Mouse (Mus musculus): ENCODE measurements at regions not wholly inside any gene's neighbourhood (a gene's known extent, or its start where the extent isn't known, plus 50 kb on each side); places are given as distances from the start of the nearest gene placed in this dataset.

- DNase-seq = no peak
Measured at GRCm38 (mm10) chr15:59836631-59837030, 179.8 kb downstream of the 4933412E24Rik start.

GRCm38 (mm10) chr15:59833232-59833631 is 183.2 kb downstream of the 4933412E24Rik start:
- DNase-seq = no peak

DNA sequence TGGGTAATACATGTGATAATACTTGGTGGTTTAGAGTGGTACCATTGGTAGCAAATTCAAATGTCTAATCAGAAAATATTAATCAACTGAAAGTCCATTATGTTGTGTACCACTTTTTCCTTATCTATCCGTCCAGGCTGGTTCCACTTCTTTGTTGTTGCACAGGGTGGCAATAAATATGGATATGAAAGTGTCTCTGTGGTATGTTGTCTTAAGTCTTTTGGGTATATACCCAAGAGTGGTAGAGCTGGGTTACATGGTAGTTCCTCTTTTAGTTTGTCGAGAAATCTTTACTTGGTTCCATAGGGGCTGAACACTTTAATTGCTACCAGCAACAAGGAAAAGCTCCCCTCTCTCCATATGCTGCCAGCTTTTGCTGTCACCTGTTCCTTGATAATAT is 184.9 kb downstream of the 4933412E24Rik start:
- no peak for DNase-seq

DNA sequence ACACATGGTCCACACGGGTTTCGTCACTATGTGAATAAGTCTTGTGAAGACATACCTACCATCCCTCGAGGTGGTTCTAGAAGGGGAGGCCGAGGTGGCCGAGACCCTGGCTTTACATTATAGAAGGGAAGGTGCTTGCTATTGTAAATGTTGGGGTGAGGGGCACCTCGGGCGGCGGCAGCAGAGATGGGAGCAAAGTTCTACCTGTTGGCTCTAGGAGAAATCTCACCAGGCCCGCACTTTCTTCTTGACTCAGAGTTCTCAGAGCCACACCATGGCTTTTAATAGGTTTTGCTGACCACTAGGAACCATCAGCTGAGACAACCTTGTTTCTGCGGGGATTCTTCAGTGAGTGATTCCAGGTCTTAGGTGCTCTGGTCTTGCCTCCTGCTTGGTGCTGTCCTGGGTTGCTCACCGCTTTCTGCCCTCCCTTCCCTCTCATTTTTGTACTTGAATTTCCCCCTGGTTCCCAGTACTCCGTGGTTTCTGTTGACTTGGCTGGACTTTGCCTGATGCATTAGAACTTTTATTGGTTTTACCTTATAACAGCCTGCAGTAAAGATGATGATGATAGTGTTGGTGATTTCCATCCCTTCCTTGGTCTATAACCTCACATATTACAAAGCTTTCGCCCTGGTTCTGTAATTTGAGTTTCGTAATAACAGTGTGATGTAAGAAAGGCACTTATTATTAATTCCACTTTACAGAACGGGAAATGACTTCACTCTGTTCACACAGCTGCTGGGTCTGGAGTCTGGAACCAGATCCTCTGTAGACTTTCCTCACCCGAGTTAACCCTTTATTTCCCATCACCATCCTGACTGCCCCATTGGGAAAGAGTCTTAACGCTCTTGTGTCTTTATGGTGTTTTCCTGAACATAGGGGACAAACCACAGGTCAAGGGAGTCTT is 185.6 kb downstream of the 4933412E24Rik start:
- no peak for DNase-seq

GRCm38 (mm10) chr15:59828421-59828820 is 188.0 kb downstream of the 4933412E24Rik start:
- peak; percentile 86 for DNase-seq

DNA sequence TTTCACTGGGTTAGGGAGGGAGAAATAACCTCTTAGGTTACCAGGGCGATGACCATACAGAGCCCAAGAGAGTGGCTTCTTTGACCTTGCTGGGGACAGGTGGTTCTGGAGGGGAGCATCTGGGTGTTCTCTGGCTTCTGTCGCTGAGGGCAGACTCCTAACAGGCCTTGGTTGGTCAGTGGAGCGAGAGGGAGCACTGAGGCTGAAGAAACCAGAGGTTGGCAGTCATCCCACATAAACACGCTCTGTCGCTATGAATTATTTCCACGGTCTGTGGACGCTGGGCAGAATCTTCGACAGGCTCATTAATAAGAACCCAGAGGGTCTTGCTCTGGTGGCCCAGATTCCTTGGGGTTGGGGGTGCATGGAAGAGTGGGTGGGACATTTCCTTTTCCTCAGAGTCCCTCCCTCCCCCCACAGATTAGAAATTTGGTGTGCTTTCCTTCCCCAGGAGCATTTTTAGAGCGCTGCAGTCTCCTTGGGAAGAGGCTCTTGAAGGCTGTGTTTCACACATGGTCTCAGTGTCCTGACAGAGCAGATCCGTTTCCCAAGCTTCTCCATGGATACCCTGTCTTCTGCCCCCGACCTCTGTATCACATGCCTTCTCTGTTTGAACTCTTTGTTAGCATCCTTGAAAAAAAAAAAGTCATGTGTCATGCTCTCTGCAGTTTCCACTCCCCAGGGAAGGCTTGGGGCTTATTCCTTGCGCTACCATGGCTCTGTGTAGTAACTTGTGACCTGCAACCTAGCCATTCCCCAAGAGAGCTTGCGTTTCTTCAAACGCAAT is 190.1 kb downstream of the 4933412E24Rik start:
- no peak for DNase-seq

DNA sequence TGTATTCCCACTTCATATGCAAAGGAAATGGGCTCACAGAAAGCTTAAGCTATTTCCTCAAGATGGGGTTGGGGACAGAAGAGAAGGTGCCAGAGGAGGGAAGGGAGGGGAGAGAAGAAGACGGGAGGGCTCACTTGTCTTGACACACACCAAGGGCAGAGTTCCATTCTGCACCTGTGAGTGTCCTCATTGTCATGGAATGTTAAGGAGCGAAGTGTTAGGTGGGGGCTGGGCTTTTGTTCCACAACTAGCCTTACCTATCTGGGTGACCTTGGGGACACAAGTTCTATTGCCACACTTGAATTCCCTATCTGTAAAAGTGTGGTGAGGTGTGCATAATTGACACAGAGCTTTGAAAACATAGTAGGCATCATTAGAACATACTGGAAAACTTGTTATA is 192.5 kb downstream of the 4933412E24Rik start:
- no peak for DNase-seq

- peak; percentile 26 for DNase-seq
Measured at GRCm38 (mm10) chr15:59822995-59823681, 193.3 kb downstream of the 4933412E24Rik start.

GRCm38 (mm10) chr15:59820317-59820716 is 196.1 kb downstream of the 4933412E24Rik start:
- DNase-seq = no peak

DNA sequence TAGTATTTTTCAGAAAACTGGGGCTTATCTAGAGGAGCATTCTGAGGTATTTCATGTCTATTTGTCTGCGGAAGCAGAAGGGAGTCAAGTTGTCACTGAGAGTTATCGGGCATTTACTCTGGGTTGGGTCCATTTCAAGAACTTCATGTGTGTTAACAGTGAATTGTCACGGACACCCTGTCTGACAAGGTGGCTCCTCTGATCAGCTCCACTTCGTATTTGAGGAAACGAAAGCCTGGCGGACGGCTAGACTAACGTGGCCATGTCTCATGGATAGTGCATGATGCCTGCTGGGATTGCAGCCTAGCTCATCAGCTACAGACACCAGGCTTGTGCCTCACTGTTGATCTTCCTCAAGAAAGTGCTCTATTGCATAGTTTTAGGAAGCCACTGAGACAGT is 200.4 kb downstream of the 4933412E24Rik start:
- DNase-seq = no peak

DNA sequence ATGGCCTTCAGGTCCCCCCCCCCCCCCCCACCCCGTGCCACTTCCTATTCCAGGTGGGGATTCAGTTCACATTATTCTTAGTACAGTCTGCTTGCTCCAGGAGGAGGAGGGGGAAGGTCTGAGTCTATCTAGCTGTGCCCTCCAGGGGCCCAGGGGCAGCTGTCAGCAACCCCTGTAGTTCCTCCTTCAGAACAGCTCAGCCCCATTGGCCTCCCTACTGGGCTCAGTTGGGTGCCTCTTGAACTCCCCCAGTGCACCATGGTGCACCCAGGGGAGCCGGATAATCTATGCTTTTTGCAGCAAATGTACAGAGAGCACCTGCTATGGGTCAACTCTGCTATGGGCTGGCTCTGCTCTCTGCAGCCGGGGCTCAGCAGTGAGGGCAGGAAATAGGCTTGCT is 204.8 kb downstream of the 4933412E24Rik start:
- no peak for DNase-seq

DNA sequence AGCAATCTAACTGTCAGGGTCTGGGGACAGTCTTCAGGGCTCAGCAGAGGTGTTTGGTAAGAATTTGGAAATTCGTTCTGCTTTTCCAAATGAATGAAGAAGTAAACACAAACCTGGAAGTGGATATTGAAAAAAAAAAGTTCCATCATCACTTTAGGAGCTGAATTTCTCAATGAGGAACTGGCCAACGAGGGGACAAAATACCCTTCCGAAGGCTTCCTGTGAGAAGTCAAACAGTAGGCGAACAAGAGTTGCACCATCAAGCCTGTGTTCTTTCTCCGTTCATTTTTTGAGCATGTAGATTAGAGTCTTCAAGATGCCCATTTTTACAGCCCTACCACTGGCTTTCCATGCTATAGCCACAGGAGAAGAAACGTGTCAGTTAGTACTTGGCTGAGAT is 207.1 kb downstream of the 4933412E24Rik start:
- no peak for DNase-seq

GRCm38 (mm10) chr15:59807723-59808122 is 208.7 kb downstream of the 4933412E24Rik start:
- no peak for DNase-seq

DNA sequence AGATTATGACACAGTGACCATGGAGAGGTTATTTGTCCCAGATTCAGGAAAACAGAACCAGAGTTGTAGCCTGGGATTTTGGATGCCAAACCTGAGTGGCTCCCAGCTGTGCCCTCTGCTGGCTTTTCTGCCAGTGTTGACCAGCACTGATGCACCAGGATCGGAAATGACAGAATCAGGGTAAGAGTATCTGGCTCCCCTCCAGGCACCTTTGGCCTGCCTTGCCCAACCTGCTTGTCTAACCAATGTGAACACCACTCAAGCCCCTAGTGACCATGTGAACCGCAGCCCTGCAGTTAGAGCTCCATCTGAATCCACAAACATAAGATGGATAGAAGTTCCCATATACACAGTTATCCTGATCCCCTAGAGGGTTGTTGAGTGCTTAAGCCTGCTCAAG is 210.6 kb downstream of the 4933412E24Rik start:
- DNase-seq = no peak

- DNase-seq = no peak
Measured at GRCm38 (mm10) chr15:59804821-59805220, 211.6 kb downstream of the 4933412E24Rik start.

DNA sequence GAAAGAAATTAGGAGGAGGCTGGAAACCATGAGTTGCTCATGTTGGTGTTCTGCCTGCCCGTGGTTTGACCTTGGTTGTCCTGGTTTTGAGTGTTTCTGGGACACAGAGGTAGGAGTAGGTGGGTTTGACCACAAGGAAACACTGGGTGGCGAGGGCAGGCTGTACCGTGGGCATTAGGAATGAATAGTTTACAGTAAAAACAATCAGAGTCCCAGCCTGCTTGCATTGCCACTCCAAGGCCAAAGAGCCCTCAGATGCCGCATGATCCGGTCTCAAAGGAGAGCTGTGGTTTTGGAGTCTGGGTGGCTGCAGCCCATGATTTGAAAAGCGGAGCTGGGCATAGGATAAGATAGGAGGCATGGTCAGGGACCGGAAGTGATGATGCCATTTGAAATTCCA is 212.0 kb downstream of the 4933412E24Rik start:
- no peak for DNase-seq

DNA sequence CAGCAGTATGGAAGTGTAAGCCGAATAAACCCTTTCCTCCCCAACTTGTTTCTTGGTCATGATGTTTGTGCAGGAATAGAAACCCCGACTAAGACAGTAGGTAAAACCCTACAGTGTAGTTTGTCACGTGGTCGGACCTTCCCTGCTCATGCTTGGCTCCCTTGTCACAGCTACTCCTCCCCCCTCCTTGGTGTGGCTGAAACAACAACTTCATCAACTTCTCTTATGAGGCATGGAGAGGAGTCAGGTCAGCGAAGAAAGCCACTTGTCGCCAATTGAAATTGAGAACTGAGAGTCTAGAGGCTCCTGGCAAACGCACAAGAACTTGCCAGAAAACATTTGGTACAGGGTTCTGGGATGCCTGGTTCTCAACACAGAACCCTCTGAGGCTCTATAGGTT is 214.1 kb downstream of the 4933412E24Rik start:
- DNase-seq = no peak

DNA sequence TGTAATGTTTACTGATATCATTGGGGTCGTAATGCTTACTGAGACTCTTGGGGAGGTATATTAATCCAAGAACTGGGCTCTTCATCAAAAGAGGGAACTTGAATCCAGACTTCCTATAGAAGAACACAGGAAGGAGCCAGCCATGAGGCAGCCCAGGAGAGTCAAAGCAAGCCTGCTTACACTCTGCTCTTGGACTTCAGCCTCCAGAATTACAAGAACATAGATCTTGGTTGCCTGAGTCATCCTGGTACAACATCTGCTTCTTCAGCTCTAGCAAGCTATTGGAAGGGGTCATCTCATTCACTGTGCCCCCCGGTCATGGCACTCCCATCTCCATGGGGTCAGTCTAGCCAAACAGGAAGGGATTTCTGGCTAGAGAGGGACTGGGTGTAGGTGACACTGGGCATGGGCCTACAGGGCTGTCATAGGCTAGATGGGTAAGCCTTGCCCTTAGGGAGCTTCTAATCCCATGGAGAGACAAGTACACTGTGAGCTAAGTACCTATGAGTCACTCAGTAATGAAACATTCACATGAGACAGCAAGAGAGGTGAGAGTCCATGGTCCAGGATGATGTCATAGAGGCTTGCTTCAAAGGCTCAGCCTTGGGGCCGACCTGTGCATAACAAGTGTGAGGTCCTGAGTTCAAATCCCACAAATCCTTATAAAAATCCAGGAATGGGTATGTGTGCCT is 217.1 kb downstream of the 4933412E24Rik start:
- no peak for DNase-seq

DNA sequence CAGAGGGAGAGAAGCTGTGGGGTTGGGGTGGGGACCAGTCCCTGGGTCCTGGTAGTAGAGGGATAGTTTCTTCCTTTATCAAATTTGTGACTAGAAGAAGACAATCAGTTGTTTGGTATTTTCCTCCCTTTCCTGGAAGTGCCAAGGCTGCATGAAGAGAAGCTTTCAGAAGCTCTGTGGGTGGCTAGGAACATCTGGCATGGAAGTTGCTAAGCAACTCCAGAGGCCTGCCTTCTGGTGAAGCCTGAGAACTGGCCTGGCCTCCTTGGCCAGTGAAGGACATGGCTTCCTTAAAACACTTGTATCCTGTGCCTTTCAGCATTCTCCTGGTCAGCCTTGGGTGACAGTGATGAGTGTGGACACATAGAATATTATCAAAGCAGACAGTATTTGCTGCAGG is 217.9 kb downstream of the 4933412E24Rik start:
- DNase-seq = no peak

GRCm38 (mm10) chr15:59795717-59796116 is 220.7 kb downstream of the 4933412E24Rik start:
- DNase-seq = peak; percentile 58

GRCm38 (mm10) chr15:59794871-59795270 is 221.5 kb downstream of the 4933412E24Rik start:
- DNase-seq = no peak

Data from adrenal gland, postnatal 10 days (tissue).